Mouse (Mus musculus) bone marrow, adult 2 months (tissue): ENCODE results near the gene Fam107b. TPM values are rescaled to one million over a fixed set of nuclear protein-coding genes. Genes with fewer than 3 reads are reported as not detected.

Source experiments
- H3K27ac ChIP-seq: fragments of 200-500 bp; 2 replicates; pipeline ENCODE4 v1.5.1; 2012; ENCODE audit warnings: low read depth, mild to moderate bottlenecking, control low read depth, inconsistent platforms, low read length; ENCODE audit not compliant: control insufficient read depth, poor library complexity, insufficient read depth
- H3K4me1 ChIP-seq: fragments of 200-500 bp; 2 replicates; pipeline ENCODE4 v1.6.1; 2011; ENCODE audit warnings: low read length; ENCODE audit not compliant: control insufficient read depth, insufficient read depth
- H3K4me3 ChIP-seq: fragments of 200-500 bp; replicated peaks from 2 replicates; pipeline ENCODE3; 2011; ENCODE audit warnings: mild to moderate bottlenecking, low read depth, low read length, control low read depth; ENCODE audit not compliant: control insufficient read depth
- CTCF ChIP-seq: fragments of 200-500 bp; IDR thresholded peaks from 2 replicates; pipeline ENCODE4 v1.5.1; 2011; ENCODE audit warnings: low read length, control low read depth; ENCODE audit not compliant: control insufficient read depth, insufficient read depth
- POLR2A ChIP-seq: fragments of 200-500 bp; IDR thresholded peaks from 2 replicates; pipeline ENCODE4 v1.6.1; 2011; ENCODE audit warnings: low read depth, mild to moderate bottlenecking, control low read depth, low read length, borderline replicate concordance; ENCODE audit not compliant: control insufficient read depth
- WGBS: fragments of 180-500 bp; shearing (Covaris S2); methylation state at CpG from one replicate; pipeline ENCODE4 v1.1.7; 2018; 5-methylcytosine and 5-hydroxymethylcytosine counted together
- polyA plus RNA-seq: library from polyadenylated mRNA; stranded (reverse); fragments of >200 nt; gene quantifications from 2 replicates; pipeline ENCODE4 v1.2.4, GENCODE M21; 2011; ENCODE audit warnings: low replicate concordance; ENCODE audit not compliant: missing spikeins, insufficient read depth, insufficient read length

Gene Fam107b
- polyA plus RNA-seq, 1 experiment, result 71.1 TPM

- TF ChIP-seq CTCF (no peak), POLR2A (no peak)
- Histone ChIP-seq H3K4me1 (no peaks in the 10 kb centered on the region; the same call in 1 of the 2 replicates), H3K4me3 (no peak overlapping the region), H3K27ac (no peak overlapping the region)
- WGBS, result 67% methylated on average over 3 of the region's 3 CpGs
Measured at GRCm38 (mm10) chr2:3775569-3775968, 205.3 kb downstream of the Fam107b start.

GRCm38 (mm10) chr2:3776045-3776444 lies 205.8 kb downstream of the Fam107b start:
- H3K4me3 ChIP-seq, result no peak overlapping the region
- H3K27ac ChIP-seq, result no peak overlapping the region
- no peaks in the 10 kb centered on the region; the same call in 1 of the 2 replicates for H3K4me1 ChIP-seq
- no peak for TF ChIP-seq POLR2A
- no peak for TF ChIP-seq CTCF

- Histone ChIP-seq H3K27ac (no peak overlapping the region), H3K4me3 (no peak overlapping the region), H3K4me1 (no peaks in the 10 kb centered on the region; the same call in 1 of the 2 replicates)
- WGBS, result 67% methylated on average over 6 of the region's 6 CpGs
- no peak for TF ChIP-seq POLR2A
Measured at GRCm38 (mm10) chr2:3777696-3778095, 207.4 kb downstream of the Fam107b start.

- no peaks in the 10 kb centered on the region; the same call in 1 of the 2 replicates for H3K4me1 ChIP-seq
- 90% methylated on average over 8 of the region's 8 CpGs for WGBS
- H3K27ac ChIP-seq, result no peak overlapping the region
- TF ChIP-seq POLR2A (no peak), CTCF (no peak)
- H3K4me3 ChIP-seq, result no peak overlapping the region
Measured at GRCm38 (mm10) chr2:3785546-3785945, 215.3 kb downstream of the Fam107b start.

GRCm38 (mm10) chr2:3787752-3788423 lies 217.6 kb downstream of the Fam107b start:
- TF ChIP-seq CTCF (no peak), POLR2A (no peak)
- Histone ChIP-seq H3K27ac (no peak overlapping the region), H3K4me1 (no peaks in the 10 kb centered on the region), H3K4me3 (no peak overlapping the region)

GRCm38 (mm10) chr2:3788424-3788786 lies 218.1 kb downstream of the Fam107b start:
- no peak overlapping the region for H3K27ac ChIP-seq
- no peaks in the 10 kb centered on the region for H3K4me1 ChIP-seq
- no peak overlapping the region for H3K4me3 ChIP-seq
- WGBS, result 18% methylated on average over 3 of the region's 3 CpGs
- TF ChIP-seq POLR2A (no peak), CTCF (no peak)

GRCm38 (mm10) chr2:3796543-3796942 lies 226.3 kb downstream of the Fam107b start:
- 77% methylated on average over 5 of the region's 5 CpGs for WGBS
- Histone ChIP-seq H3K4me3 (no peak overlapping the region), H3K4me1 (no peaks in the 10 kb centered on the region; the same call in 1 of the 2 replicates), H3K27ac (no peak overlapping the region)
- TF ChIP-seq POLR2A (no peak), CTCF (no peak)

- 2% methylated on average over 18 of the region's 18 CpGs for WGBS
- H3K27ac ChIP-seq, result no peak overlapping the region
- TF ChIP-seq POLR2A (no peak), CTCF (peak; percentile 41; the same call in 1 of the 2 replicates)
- H3K4me1 ChIP-seq, result no peaks in the 10 kb centered on the region
- H3K4me3 ChIP-seq, result peak overlapping the region; percentile 7
Measured at GRCm38 (mm10) chr2:3799767-3800554, 229.7 kb downstream of the Fam107b start.

- Histone ChIP-seq H3K4me1 (no peaks in the 10 kb centered on the region), H3K27ac (no peak overlapping the region), H3K4me3 (no peak overlapping the region)
- WGBS, result 8% methylated on average over 5 of the region's 5 CpGs
- TF ChIP-seq POLR2A, result no peak
- no peak for TF ChIP-seq CTCF
Measured at GRCm38 (mm10) chr2:3800555-3800878, 230.2 kb downstream of the Fam107b start.

GRCm38 (mm10) chr2:3805742-3806141 lies 235.5 kb downstream of the Fam107b start:
- Histone ChIP-seq H3K4me1 (no peaks in the 10 kb centered on the region; the same call in 1 of the 2 replicates), H3K4me3 (no peak overlapping the region), H3K27ac (no peak overlapping the region)
- no peak for TF ChIP-seq POLR2A
- TF ChIP-seq CTCF, result no peak
- 73% methylated on average over 6 of the region's 6 CpGs for WGBS
